Mouse (Mus musculus): ENCODE data around the gene Ctdnep1.

The Ctdnep1 gene

DNA sequence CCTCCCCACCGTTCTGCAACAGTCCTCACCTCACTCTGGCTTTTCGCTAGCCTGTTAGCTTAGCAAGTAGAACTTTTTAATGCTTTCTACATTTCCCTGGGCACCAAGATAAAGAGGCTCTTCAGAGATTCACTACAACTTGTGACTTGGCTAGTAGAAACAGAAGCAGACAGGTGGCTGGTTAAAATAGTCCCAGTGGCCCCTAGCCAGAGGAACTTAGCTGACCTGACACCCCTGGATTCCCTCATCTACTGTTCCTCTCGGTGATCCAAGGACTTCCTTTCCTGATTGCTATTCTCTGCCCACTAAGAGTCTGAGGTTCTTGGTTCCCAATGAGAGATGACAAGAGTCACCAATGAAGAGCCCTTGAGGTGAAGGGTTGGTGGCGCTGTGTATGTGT, 2.4 kb downstream of the Ctdnep1 start:
- DNase-seq (ENCODE audit: low read depth) = no peak

DNA sequence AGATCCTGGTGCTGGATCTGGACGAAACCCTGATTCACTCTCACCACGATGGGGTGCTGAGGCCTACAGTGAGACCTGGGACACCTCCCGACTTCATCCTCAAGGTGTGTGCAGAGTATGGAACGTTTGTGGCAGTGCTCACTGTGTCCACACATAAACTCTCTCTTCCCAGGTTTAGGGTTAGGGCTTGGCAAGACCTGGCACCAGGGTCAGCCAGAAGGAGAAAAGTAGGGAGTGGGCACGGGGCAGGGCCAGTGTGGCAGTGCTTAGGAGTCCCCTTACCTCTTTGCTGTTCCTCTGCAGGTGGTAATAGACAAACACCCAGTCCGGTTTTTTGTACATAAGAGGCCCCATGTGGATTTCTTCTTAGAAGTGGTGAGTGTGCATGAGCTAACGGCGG, 3.5 kb downstream of the Ctdnep1 start:
- no peak for DNase-seq (ENCODE audit: low read depth)

DNA sequence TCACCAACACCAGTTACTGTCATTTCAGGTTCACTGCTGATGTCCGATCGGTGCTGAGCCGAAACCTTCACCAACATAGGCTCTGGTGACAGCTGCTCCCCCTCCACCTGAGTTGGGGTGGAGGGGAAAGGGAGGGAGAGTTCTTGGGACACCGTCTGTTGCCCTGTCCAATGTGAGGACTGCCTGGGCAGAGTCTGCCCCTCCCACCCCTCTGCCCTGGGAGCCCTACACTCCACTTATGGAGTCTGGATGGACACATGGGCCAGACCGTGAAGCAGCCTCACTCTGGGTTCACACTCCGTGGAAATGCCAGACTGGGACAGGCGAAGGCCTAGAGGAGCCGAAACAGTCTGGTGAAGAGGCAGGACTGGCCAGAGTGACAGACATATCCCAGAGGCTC, 9.0 kb downstream of the Ctdnep1 start:
- DNase-seq (ENCODE audit: low read depth) = no peak

DNA sequence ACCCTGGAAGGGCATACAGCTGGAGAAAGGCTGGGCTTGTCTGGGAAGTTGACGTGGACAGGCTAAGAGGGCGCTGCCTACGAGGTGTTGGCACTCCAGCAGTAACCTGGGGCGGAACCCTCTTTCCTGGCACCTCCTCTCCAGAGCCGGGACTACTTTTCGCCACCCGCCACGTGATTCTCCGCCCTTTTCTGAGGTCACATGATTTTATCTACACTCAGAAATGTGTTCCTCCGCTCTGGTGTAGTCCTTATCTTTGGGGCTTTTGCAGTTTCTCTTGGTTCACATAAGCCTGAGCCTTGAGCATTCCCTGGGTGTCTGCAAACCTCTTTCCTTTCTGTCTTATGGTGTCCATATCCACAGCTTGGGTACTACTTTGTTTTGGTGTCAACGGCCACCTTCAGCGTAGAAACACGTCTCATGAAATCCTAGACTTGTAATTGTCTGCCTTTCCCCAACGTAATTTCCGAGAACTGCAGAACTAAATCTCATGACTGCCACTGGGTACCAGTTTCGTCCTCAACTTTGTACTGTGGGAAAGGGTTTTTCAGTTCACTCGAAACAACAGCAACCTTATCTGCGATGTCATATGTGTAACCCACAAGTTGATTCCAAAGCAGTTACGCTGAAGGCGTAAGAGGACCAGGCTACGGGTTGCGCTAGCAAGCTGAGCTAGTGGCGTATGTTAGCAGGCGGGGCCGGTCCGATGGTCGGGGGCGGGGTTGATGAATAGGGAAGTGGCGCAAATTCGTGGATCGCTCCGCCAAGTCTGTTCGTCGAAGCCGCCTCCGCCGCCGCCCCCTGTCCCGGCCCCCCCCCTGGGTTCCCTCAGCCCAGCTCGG, 10.1 kb downstream of the Ctdnep1 start, which contains the start of gene Gabarap:
Gene Gabarap, plus strand, starts transcription at position 294 of the 842 bp plus-strand sequence.
- DNase-seq (ENCODE audit: low read depth) = peak; percentile 96

DNA sequence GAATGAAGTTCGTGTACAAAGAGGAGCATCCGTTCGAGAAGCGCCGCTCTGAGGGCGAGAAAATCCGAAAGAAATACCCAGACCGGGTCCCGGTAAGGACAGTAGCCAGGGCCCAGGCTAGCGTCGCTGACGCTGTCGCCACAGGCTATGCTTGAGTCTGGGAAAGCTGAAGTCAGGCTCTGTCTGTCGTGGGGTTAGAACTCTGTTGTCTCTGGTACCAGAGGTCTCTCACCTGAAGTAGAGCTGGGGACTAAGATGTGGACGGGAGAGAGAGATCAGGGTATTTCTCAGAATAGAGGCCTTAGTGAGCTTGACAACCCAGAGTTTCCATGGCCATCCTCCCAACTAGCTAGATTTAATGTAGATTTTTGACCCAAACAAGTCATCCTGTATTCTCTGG, 10.8 kb downstream of the Ctdnep1 start:
- DNase-seq (ENCODE audit: low read depth) = no peak

DNA sequence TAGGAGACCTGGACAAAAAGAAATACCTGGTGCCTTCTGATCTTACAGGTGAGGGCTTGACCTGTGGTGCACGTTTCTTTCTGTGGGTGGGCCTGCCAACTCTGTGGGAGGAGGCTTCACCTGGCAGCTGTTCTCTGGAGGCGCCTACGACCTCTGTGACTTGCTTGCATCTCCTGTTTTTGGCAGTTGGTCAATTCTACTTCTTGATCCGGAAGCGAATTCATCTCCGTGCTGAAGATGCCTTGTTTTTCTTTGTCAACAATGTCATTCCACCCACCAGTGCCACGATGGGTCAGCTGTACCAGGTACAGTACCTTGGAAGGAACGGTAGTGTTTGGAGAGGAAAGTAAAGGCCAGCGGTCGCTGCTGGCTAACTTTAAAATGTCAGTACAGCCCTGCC, 11.4 kb downstream of the Ctdnep1 start:
- no peak for DNase-seq (ENCODE audit: low read depth)

DNA sequence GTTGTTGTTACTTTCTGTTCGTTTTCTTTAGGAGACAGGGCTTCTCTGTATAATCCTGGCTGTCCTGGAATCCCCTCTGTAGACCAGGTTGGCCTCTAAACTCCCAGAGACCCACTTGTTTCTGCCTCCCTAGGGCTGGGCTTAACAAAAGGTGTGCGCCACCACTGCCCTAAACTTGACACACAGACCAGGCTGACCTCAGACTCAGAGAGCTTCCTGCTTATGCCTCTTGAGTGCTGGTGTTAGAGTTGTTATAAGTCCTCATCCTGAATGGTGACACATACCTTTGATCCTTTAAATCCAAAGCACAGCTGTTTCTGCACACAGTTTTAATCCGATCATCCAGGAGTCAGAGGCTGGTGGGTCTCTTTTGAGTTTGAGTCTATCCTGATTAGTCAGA, 12.0 kb downstream of the Ctdnep1 start:
- DNase-seq (ENCODE audit: low read depth) = no peak

DNA sequence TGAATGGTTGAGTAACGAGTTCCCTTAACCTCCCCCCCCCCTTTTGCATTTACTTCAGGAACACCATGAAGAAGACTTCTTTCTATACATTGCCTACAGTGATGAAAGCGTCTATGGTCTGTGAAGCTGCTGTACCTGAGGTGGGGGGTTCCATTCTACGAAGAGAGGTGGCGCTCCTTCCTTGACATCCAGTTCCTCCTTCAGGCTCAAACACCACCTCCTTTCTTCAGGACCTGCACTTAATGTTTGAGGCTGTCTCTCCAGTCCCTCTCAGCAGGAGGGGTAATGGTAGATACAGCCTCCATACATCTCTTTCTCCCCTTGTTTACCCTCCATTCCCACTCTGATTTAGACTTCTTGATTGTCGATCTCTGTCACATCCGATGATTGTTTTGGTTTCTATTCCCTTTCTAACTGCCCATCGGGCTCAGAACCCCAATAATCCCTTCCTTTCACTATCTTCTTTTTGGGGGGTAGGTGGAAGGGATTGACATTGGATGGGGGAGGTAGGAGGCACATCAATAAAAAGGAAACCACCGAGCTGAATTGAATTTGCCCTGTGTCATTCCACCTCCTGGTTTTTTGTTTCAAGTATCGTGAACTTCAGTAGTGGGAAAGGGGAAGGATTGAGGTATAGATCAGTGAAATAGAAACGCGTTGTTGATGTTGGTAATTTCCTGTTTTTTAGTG, 13.6 kb downstream of the Ctdnep1 start:
- no peak for DNase-seq (ENCODE audit: low read depth)

DNA sequence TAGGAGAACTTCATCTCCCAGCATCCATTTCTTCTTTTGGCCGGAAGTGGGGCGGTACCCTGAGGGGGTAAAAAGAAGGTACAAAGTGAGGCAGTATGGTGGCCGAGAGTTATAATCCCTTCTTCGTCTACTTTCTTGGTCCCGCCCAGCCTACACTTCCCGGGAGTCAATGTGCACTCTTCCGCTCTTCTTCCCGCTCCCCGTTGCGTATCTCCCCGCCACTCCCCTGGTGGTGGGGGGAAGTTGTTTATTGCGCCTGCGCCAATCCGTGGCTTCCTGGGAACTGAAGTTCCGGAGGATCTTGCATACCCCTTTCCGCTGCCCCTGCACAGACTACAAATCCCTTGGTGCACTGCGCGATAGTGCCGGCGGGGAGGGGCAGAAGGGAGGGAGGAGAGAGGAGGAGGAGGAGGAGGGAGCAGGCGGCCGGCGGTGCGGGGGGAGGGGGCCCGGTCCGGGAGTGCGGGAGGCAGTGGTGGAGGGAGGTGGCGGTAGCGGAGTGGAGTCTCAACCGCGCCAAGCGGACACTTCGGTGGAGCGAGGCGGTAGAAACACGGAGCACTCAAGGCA, 14.5 kb downstream of the Ctdnep1 start, which contains the start of gene Phf23:
Gene Phf23, plus strand, starts transcription at position 387 of the 570 bp plus-strand sequence.
- DNase-seq (ENCODE audit: low read depth) = peak; percentile 98

GRCm38 (mm10) chr11:69996161-69997061, 15.5 kb downstream of the Ctdnep1 start:
- DNase-seq (ENCODE audit: low read depth) = no peak

DNA sequence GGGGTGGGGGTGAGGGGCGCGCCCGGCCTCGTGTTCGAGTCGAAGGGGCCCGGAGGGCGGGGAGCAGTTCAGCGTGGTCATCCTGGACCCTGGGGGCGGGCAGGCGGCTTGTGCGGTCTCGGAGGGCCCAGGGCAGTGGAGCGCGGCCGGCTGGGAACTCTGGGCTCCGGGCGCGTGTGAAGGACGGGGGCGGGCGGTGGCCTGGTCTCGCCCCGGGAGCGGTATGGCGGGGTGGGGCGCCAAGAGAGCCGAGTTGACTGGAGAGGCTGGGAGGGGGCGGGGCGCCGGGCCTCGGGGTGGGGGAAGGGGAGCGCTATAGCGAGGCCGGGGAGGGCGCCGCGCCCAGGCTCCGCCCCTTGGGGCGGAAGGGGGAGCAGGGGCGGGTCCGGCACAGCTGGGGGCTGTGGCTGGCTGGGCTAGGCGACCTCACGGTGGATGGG, 16.1 kb downstream of the Ctdnep1 start:
- DNase-seq (ENCODE audit: low read depth) = no peak

DNA sequence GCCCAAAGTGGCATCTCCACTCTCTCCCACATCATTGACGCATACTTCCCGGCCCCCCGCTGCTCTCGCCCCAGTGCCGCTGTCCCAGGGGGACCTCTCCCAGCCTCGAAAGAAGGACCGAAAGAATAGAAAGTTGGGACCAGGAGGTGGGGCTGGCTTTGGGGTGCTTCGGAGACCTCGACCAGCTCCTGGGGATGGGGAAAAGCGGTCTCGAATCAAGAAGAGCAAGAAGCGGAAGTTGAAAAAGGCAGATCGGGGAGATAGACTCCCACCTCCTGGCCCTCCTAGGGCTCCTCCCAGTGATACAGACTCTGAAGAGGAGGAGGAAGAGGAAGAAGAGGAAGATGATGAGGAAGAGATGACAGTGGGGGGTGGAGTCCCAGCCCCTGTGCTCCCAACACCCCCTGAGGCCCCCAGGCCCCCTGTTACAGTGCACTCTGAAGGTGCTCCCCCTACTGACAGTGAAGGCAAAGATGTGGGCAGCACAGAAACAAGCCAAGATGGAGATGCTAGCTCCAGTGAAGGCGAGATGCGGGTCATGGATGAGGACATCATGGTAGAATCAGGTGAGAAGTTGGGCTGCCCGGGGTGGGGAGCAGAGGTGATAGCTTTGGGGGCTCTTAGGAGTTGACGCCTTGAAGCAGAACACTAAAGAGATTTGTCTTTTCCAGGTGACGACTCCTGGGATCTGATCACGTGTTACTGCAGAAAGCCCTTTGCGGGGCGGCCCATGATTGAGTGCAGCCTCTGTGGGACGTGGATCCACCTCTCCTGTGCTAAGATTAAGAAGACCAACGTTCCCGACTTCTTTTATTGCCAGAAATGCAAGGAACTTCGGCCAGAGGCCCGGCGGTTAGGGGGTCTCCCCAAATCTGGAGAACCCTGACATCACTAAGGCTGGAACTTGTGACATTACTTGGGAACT, 17.9 kb downstream of the Ctdnep1 start:
- no peak for DNase-seq (ENCODE audit: low read depth)

DNA sequence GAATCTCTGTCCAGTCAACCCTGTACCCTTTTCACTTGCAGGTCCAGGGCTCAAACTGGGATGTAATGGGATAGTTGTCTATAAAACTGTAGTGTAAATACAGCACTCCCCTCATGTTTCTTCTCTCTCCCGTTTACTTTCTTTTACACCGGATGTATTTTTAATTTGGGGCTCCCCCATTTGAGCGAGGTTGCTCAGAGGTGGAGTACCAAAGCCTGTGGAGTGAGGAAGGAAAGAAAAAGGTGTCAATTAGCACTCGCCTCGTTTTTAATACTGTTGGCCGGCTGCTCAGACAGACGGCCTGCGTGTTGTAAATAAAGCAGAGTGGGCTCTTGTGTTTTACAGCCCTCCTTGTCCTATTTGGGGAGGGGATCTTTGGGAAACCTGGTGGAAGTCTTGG, 18.7 kb downstream of the Ctdnep1 start:
- no peak for DNase-seq (ENCODE audit: low read depth)

DNA sequence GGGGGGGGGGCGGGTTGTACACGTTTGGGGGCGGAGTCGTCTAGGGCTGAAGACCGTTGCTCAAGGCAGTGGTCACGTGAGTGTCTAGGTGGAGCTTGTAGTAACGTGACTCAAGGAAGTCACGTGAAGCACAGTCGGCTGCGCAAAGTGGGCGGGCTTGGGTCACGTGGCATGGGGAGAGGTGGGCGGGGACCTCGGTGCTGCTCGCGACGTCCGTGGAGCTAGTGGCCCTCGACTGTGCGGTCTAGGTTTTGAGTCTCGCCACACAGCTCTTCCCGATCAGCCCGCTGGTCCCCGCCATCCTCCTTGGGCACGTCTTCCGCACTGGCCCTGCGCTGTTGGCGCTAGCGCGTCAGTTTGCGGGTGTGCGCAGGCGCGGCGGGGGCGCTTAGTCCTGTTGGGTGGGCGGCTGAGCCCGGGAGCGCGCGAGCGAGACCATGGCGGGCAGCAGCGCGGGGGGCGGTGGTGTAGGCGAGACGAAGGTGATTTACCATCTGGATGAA, 19.5 kb downstream of the Ctdnep1 start, which contains the start of gene Dvl2:
Gene Dvl2, plus strand, starts transcription at position 200 of the 503 bp plus-strand sequence.
- peak; percentile 94 for DNase-seq (ENCODE audit: low read depth)

GRCm38 (mm10) chr11:70001159-70001558, 20.2 kb downstream of the Ctdnep1 start:
- no peak for DNase-seq (ENCODE audit: low read depth)

DNA sequence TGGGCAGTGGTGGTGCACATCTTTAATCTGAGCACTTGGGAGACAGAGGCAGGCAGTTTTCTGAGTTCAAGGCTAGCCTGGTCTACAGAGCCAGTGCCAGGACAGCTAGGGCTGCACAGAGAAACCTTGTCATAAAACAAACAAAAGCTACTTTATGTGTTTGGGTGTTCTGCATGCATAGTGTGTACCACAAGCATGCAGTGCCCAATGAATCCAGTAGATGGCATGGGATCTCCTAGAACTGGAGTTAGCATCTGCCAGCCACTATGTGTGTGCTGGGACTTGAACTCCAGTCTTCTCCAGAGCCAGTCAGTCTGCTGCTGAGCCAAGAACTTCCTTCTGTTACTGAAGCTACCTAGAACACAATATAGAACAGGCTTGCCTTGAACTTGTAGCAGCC, 20.9 kb downstream of the Ctdnep1 start:
- DNase-seq (ENCODE audit: low read depth) = no peak

- no peak for DNase-seq (ENCODE audit: low read depth)
Measured at GRCm38 (mm10) chr11:70002471-70002870, 21.5 kb downstream of the Ctdnep1 start.

- no peak for DNase-seq (ENCODE audit: low read depth)
Measured at GRCm38 (mm10) chr11:70005521-70005920, 24.6 kb downstream of the Ctdnep1 start.

DNA sequence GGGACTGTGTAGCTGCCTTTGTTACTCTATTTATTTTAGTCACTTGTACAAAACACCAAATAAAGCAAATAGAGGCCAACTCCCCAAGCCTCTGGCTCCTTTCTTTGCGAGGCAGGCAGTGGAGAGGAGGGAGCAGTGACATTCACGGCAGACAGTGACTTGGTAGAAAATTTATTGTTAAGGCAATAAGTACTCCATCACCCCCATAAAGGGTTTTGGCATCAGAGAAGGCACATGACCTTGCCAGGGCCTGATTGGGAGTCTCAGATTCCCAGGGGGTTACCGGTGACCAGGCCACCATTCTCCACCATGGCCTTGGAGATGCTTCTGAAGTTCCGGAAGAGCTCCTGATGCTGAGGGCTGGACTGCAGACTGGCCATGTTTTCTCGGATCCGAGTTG, 29.1 kb downstream of the Ctdnep1 start:
- no peak for DNase-seq (ENCODE audit: low read depth)

GRCm38 (mm10) chr11:70010548-70010947, 29.6 kb downstream of the Ctdnep1 start:
- DNase-seq (ENCODE audit: low read depth) = no peak

Measured in fibroblast of lung, adult 2 months (primary cell).